Mouse (Mus musculus): ENCODE measurements around the gene Clec4d. TPM values are rescaled to one million over a fixed set of nuclear protein-coding genes. Genes with fewer than 3 reads are reported as not detected.

Gene Clec4d
- total RNA-seq (2017): 512 and 520 TPM in 2 replicates

GRCm38 (mm10) chr6:123261555-123262161 lies at the start of gene Clec4d:
Gene Clec4d (plus strand): TSS chr6:123262111.
- peak; percentile 46 for ATAC-seq (ENCODE audit: extremely low read depth, insufficient number of reproducible peaks, low FRiP score, poor library complexity, severe bottlenecking)

GRCm38 (mm10) chr6:123227519-123228166 lies 34.3 kb upstream of the Clec4d start:
- peak; percentile 99 for ATAC-seq (ENCODE audit: extremely low read depth, insufficient number of reproducible peaks, low FRiP score, poor library complexity, severe bottlenecking)

DNA sequence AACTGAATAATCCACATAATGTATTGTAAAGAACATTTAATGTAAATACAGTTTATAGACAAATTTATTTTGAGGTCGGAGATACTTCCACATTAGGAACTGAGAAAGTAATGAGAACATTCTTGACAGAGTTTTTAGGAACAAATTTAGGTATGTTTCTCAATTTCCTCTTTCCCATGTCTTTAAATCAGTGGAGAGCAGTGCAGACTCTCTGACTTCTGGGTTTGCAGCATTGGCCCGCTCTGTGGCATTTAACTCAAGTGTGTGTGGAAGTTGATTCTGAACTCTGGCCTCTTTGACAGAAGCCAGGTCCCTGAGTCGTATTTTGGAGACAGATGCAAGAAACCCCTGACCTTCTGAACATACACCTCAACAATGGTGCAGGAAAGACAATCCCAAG lies 32.3 kb upstream of the Clec4d start, which contains the start of gene Clec4n:
Clec4n (plus strand) TSS at position 200 of the 400 bp plus-strand sequence.
- ATAC-seq (ENCODE audit: extremely low read depth, insufficient number of reproducible peaks, low FRiP score, poor library complexity, severe bottlenecking): no peak

GRCm38 (mm10) chr6:123231149-123231548 lies 30.8 kb upstream of the Clec4d start:
- ATAC-seq (ENCODE audit: extremely low read depth, insufficient number of reproducible peaks, low FRiP score, poor library complexity, severe bottlenecking): no peak

- ATAC-seq (ENCODE audit: extremely low read depth, insufficient number of reproducible peaks, low FRiP score, poor library complexity, severe bottlenecking): no peak
Observed at GRCm38 (mm10) chr6:123237582-123237981, 24.3 kb upstream of the Clec4d start.

DNA sequence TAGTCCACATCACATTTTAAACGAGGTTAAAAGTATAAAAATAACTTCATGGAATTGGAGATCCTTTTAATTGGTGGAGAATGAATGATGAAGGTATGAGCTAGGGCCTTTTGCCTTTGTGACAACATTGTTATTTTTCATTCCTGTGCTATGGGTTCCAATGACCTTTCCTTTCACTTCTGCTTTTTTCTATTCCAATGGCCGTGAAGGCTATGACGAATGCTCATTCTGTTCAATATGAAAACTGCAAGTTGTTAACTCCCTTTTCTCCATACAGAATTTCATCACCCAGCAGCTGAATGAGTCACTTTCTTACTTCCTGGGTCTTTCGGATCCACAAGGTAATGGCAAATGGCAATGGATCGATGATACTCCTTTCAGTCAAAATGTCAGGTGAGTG lies 17.7 kb upstream of the Clec4d start:
- peak; percentile 19; the same call in 1 of the 2 replicates for ATAC-seq (ENCODE audit: extremely low read depth, insufficient number of reproducible peaks, low FRiP score, poor library complexity, severe bottlenecking)

- ATAC-seq (ENCODE audit: extremely low read depth, insufficient number of reproducible peaks, low FRiP score, poor library complexity, severe bottlenecking): peak; percentile 69
Observed at GRCm38 (mm10) chr6:123248862-123249261, 13.0 kb upstream of the Clec4d start.

DNA sequence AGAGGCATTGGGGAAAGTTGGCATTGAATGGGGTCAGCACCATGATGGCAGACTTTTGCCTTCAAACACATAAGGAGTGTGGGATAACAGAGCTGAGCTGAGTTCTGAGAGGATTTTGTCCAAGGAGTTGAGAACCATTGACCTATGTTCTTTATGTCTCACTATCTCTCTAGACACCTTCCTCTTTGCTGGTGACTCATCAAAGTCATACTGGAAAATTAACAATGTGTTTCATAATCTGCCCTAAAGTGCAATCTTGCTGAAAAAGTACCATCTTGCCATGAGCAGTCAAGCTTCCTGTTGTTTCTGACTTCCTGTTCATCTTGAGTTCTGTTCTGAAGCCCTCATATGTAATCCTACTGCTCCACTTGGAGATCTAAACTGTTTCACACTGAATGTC lies 9.2 kb upstream of the Clec4d start:
- ATAC-seq (ENCODE audit: extremely low read depth, insufficient number of reproducible peaks, low FRiP score, poor library complexity, severe bottlenecking): peak; percentile 98

DNA sequence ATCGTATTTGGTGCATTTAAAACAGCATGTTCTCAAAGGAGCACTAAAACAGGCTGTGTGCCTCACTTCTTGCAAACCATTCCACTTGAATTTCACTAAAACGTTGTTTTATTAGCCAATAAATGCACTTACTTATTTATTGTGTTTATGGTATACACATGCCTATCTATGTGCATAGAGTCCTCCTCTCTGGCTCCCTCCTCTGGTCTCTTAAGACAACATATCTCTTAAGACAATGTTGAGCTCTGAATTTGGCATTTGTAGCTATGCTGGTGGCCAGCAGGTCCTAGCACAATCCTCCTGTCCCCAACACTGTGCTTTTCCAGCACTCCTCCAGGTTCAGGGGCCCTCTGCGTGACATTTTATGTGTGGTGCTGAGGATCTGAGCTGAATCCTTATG lies 3.0 kb upstream of the Clec4d start:
- peak; percentile 34; the same call in 1 of the 2 replicates for ATAC-seq (ENCODE audit: extremely low read depth, insufficient number of reproducible peaks, low FRiP score, poor library complexity, severe bottlenecking)

- peak; percentile 73 for ATAC-seq (ENCODE audit: extremely low read depth, insufficient number of reproducible peaks, low FRiP score, poor library complexity, severe bottlenecking)
Observed at GRCm38 (mm10) chr6:123259889-123260603, 1.9 kb upstream of the Clec4d start.

DNA sequence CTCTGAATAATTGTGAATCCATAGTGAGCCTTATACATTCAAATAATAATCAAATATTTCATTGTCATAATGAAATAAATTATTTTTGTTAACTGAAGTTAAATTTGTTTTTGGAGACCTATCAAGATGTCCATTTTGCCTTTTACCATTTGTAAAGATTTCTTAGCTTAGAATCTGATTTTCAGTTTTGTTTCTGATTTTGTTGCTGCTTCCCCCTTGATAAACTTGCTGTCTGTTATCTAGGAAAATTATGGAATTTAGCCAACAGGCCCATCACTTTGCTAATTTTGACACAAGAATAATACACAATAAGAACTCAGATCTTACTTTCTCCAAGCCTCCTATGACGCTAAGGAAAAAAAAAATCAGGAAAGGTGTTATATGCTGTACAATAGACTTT lies 1.0 kb upstream of the Clec4d start:
- no peak for ATAC-seq (ENCODE audit: extremely low read depth, insufficient number of reproducible peaks, low FRiP score, poor library complexity, severe bottlenecking)

DNA sequence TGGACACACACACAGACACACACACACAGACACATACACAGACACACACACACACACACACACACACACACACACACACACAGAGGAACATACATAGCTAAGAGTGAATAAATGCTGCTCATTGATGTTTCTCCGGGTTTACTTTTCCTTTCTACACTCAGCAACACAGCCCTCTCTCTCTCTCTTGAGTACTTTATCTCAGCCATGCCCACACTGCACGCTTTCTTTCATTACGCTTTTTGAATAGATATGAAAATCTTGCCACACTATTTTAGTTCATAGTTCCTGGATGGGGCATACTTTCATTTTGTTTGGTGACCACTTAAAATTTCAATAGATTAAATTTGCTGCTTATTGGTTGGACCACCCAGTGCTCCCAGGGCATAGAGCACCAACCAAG lies 2.3 kb downstream of the Clec4d start:
- no peak for ATAC-seq (ENCODE audit: extremely low read depth, insufficient number of reproducible peaks, low FRiP score, poor library complexity, severe bottlenecking)

- ATAC-seq (ENCODE audit: extremely low read depth, insufficient number of reproducible peaks, low FRiP score, poor library complexity, severe bottlenecking): peak; percentile 92
Observed at GRCm38 (mm10) chr6:123265809-123266208, 3.9 kb downstream of the Clec4d start.

- ATAC-seq (ENCODE audit: extremely low read depth, insufficient number of reproducible peaks, low FRiP score, poor library complexity, severe bottlenecking): peak; percentile 34; the same call in 1 of the 2 replicates
Observed at GRCm38 (mm10) chr6:123266945-123267344, 5.0 kb downstream of the Clec4d start.

DNA sequence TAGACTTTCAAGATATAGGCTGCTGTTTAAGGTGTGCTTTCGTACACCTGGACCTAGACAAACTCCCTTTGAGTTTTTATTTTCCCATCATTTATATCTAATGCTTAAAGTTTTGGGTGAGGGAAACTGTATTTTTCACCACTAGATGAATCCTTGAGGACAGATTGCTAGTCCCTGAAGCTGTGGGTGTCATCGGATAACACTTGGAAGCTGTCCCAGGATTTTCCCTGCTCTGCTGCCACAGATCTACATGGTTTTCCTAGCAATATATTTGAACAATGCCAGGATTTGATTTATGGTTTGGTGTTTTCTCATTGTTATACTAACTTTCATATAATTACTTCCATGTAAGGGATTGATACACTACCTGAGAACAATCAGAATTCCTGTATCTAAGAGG lies 17.5 kb downstream of the Clec4d start:
- ATAC-seq (ENCODE audit: extremely low read depth, insufficient number of reproducible peaks, low FRiP score, poor library complexity, severe bottlenecking): no peak

- ATAC-seq (ENCODE audit: extremely low read depth, insufficient number of reproducible peaks, low FRiP score, poor library complexity, severe bottlenecking): no peak
Observed at GRCm38 (mm10) chr6:123286311-123286710, 24.4 kb downstream of the Clec4d start.

DNA sequence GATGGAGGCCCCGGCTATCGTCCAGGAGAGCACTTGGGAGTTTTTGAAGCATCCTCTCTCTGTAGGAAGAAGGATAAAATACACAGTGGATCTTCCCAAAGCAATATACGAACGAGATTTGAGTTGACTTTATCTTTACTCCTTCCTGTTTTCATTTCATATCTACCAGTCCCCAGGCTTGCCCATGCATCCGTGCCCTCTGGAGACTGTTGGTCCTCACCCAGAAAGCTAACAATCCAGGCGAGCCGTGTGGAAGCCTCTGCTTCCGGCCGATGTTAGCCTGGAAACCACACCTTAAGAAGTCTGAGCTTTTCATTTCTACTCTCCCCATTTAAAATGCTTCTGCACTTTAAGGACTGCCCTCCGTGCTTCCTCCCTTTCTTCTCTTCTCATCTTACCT lies 27.0 kb downstream of the Clec4d start:
- no peak for ATAC-seq (ENCODE audit: extremely low read depth, insufficient number of reproducible peaks, low FRiP score, poor library complexity, severe bottlenecking)

GRCm38 (mm10) chr6:123289753-123290152 lies 27.8 kb downstream of the Clec4d start, which contains the start of gene Clec4e:
Gene Clec4e (minus strand): TSS chr6:123289870.
- peak; percentile 98 for ATAC-seq (ENCODE audit: extremely low read depth, insufficient number of reproducible peaks, low FRiP score, poor library complexity, severe bottlenecking)

- ATAC-seq (ENCODE audit: extremely low read depth, insufficient number of reproducible peaks, low FRiP score, poor library complexity, severe bottlenecking): no peak
Observed at GRCm38 (mm10) chr6:123292751-123293400, 31.0 kb downstream of the Clec4d start.

Measured in neutrophil, adult 5-6 weeks (primary cell).